Mouse (Mus musculus): Measurements from ENCODE around the gene Immt. TPM values are rescaled to one million over a fixed set of nuclear protein-coding genes. Genes with fewer than 3 reads are reported as not detected.
A peak's percentile ranks its signal among the peaks of the same experiment; 100 is the strongest.

Immt gene
- polyA plus RNA-seq, 1 experiment = 132 TPM

DNA sequence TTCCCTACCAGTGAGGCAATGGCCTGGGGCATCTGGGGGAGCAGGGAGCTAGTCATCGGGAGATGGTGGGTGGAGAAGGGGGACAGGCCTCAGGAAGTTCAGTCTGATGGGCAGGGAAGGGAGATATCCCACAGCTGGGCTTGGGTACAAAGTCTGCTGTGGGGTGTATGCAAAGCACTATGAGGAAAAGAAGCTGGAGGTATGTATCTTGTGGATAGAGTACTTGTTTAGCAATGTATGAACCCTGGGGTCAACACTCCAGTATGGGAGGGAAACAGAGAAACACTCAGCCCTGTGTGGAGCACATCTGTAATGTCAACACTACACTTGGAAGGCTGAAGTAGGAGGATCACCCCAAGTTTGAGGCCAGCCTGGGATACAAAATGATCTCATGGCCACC lies 24.4 kb upstream of the Immt start:
- Histone ChIP-seq H3K27ac (ENCODE audit: insufficient read depth, low read length) (no peak overlapping the region), H3K4me1 (ENCODE audit: control insufficient read depth, insufficient read depth, low read length) (no peaks in the 10 kb centered on the region), H3K4me3 (ENCODE audit: insufficient read depth, low read length) (no peak overlapping the region)
- TF ChIP-seq POLR2A (IDR thresholded peaks at IDR 0.05; ENCODE audit: low read depth, low read length) (no peak), CTCF (IDR thresholded peaks at IDR 0.05; ENCODE audit: borderline replicate concordance, insufficient read depth, low read length) (no peak)

DNA sequence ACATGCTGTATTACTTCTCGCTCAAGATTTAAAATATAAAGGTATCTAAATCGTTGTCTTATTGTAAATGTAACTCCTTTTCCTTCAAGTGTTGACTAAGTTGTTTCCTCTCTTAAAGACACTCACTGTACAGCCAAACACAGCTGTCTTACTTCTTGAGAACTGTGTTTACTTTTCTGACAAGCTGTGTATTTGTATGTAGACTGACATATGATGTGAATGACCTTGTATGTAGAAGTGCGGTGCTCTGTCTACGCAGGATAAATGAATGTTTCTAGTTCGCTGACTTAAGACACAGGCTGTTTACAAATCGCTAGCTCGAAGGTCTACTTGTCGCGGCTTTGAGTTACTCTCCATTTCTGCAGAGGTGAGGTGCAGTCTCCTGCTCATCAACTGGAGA lies 21.2 kb upstream of the Immt start:
- TF ChIP-seq POLR2A (IDR thresholded peaks at IDR 0.05; ENCODE audit: low read depth, low read length) (no peak), CTCF (IDR thresholded peaks at IDR 0.05; ENCODE audit: borderline replicate concordance, insufficient read depth, low read length) (no peak)
- H3K27ac ChIP-seq (ENCODE audit: insufficient read depth, low read length) = no peak overlapping the region
- H3K4me1 ChIP-seq (ENCODE audit: control insufficient read depth, insufficient read depth, low read length) = no peaks in the 10 kb centered on the region
- H3K4me3 ChIP-seq (ENCODE audit: insufficient read depth, low read length) = no peak overlapping the region

DNA sequence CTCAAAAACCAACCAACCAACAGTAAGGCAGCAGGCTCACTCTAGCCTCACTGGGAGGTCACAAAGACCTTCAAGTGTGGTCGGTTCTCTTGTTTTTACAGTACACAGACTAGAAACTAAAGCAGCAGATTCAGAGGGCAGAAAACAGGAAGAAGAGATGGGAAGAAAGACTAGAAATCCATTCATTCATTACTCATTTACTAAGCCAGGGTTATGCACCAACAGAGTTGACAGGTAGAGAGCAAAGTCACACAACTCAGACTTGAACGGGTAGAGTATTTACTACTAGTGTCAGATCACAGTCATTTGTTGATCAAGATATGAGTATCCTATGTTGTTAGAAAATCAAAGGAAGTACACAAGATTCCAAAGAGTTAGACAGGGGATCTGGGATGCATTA lies 18.3 kb upstream of the Immt start:
- TF ChIP-seq POLR2A (IDR thresholded peaks at IDR 0.05; ENCODE audit: low read depth, low read length) (no peak), CTCF (IDR thresholded peaks at IDR 0.05; ENCODE audit: borderline replicate concordance, insufficient read depth, low read length) (no peak)
- Histone ChIP-seq H3K4me1 (ENCODE audit: control insufficient read depth, insufficient read depth, low read length) (no peaks in the 10 kb centered on the region), H3K27ac (ENCODE audit: insufficient read depth, low read length) (no peak overlapping the region), H3K4me3 (ENCODE audit: insufficient read depth, low read length) (no peak overlapping the region)

DNA sequence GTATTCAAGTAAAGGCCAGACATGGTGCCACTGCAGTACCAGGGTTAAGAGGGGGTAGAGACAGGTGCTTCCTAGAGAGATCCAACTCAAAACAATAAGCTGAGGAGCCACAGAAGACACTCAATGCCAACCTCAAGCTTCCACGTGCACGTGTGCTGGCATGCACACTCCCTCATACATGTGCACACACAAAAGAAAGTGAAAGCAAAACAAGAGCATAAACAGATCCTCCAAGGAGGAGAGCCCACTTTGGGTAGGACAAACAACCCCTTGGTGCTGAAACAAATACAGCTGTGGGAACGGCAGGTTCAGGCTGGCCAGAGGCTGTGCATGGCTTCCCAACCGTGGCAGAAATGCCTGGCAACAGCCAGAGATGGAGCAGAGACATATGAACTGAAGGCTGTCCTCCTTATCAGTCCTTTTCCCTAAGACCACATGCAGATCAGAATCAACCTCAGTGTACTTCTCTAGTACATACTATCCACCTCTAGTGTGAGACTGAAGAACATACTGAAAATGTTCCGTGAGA lies 11.3 kb upstream of the Immt start:
- TF ChIP-seq CTCF (IDR thresholded peaks at IDR 0.05; ENCODE audit: borderline replicate concordance, insufficient read depth, low read length) (no peak), POLR2A (IDR thresholded peaks at IDR 0.05; ENCODE audit: low read depth, low read length) (no peak)
- H3K27ac ChIP-seq (ENCODE audit: insufficient read depth, low read length) = no peak overlapping the region
- no peak overlapping the region for H3K4me3 ChIP-seq (ENCODE audit: insufficient read depth, low read length)
- H3K4me1 ChIP-seq (ENCODE audit: control insufficient read depth, insufficient read depth, low read length) = no peaks in the 10 kb centered on the region

DNA sequence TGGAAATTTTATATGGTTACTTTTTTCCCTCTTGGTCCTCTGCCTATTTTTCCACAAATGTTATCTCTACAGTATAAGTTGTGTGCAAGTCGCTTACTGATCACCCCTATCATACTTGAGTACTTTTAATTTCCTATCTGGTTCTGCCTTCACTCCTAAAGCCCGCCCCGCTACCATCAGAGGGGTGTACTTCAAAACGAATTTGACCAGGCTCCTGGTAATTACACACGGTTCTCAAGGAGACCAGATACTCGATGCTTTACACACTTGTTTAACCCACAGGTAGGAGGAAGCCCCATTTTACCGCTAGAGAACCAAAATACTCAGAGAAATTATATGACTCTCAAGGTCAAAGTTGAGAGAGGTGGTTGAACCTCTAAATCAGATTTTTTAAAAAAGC lies 8.0 kb upstream of the Immt start:
- TF ChIP-seq CTCF (IDR thresholded peaks at IDR 0.05; ENCODE audit: borderline replicate concordance, insufficient read depth, low read length) = no peak
- no peak for TF ChIP-seq POLR2A (IDR thresholded peaks at IDR 0.05; ENCODE audit: low read depth, low read length)
- no peak overlapping the region for H3K27ac ChIP-seq (ENCODE audit: insufficient read depth, low read length)

DNA sequence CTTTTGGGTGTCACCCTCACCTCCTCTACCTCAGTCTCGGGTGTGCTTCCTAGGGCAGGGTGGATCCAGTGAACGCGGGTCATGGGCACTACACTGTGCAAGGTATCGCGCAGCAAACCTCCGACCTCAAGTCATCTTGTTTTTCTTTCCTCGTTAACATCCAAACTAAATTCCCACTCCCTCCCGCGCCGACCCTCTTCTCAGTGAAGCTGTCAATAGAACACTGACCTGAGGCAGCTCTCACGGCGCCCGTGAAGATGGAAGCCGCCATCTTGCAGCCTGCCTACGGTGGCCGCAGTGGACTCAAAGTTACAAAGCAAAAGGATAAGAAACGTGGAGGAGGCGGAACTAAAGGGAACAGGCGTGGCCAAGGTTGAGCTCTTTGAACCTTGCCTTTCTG lies 7.6 kb upstream of the Immt start:
- TF ChIP-seq POLR2A (IDR thresholded peaks at IDR 0.05; ENCODE audit: low read depth, low read length) = peak; percentile 96
- no peak for TF ChIP-seq CTCF (IDR thresholded peaks at IDR 0.05; ENCODE audit: borderline replicate concordance, insufficient read depth, low read length)
- Histone ChIP-seq H3K4me3 (ENCODE audit: insufficient read depth, low read length) (peak overlapping the region; percentile 91), H3K27ac (ENCODE audit: insufficient read depth, low read length) (no peak overlapping the region), H3K4me1 (ENCODE audit: control insufficient read depth, insufficient read depth, low read length) (no peaks in the 10 kb centered on the region)

More for the DNA sequence above, 8.0 kb upstream of the Immt start:
- H3K4me1 ChIP-seq (ENCODE audit: control insufficient read depth, insufficient read depth, low read length) = no peaks in the 10 kb centered on the region
- peak overlapping the region; percentile 91 for H3K4me3 ChIP-seq (ENCODE audit: insufficient read depth, low read length)

DNA sequence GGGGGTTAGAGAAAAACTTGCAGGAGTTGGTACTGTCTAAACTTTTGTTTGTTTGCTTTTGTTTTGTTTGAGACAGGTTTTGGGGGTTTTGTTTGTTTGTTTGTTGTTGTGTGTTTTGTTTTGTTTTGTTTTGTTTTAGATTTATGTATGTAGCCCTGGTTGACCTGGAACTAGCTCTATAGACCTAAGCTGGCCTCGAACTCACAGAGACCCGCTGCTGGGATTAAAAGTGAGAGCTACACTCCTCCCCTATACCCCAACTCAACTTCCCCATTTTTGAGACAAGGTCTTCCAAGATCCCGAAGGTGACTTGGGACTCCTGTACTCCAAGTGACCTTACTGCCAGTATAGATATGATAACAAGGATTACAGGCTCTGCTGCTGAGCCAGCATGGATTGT lies 7.2 kb upstream of the Immt start:
- TF ChIP-seq CTCF (IDR thresholded peaks at IDR 0.05; ENCODE audit: borderline replicate concordance, insufficient read depth, low read length) (no peak), POLR2A (IDR thresholded peaks at IDR 0.05; ENCODE audit: low read depth, low read length) (no peak)
- Histone ChIP-seq H3K4me3 (ENCODE audit: insufficient read depth, low read length) (peak overlapping the region; percentile 20; the same call in 1 of the 2 replicates), H3K4me1 (ENCODE audit: control insufficient read depth, insufficient read depth, low read length) (no peaks in the 10 kb centered on the region), H3K27ac (ENCODE audit: insufficient read depth, low read length) (no peak overlapping the region)

DNA sequence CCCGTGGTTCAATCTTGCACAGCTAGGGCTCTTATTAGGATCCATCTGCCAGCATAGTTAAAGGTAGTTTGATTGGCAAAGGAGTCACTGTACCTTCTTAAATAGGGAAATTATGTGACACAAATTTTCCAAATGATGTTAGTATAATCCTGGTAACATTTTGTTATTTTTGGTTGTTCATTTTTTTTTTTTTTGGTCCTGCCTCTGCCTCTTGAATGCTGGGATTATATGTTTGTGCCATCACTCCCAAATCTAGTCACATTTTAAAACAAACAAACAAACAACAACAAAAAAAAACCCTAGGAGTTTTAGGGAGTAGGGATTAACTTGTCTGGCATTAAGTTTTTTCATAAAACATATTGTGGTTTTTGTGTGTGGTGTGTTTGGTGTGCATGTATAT lies 4.3 kb upstream of the Immt start, which contains the start of gene Mrpl35:
TSS of gene Mrpl35 (minus strand) at position 101 of the 400 bp plus-strand sequence.
- Histone ChIP-seq H3K27ac (ENCODE audit: insufficient read depth, low read length) (no peak within 1 kb of the TSS), H3K4me3 (ENCODE audit: insufficient read depth, low read length) (no peak within 1 kb of the TSS), H3K4me1 (ENCODE audit: control insufficient read depth, insufficient read depth, low read length) (no peaks in the 10 kb centered on the region)
- TF ChIP-seq CTCF (IDR thresholded peaks at IDR 0.05; ENCODE audit: borderline replicate concordance, insufficient read depth, low read length) = no peak
- no peak for TF ChIP-seq POLR2A (IDR thresholded peaks at IDR 0.05; ENCODE audit: low read depth, low read length)

DNA sequence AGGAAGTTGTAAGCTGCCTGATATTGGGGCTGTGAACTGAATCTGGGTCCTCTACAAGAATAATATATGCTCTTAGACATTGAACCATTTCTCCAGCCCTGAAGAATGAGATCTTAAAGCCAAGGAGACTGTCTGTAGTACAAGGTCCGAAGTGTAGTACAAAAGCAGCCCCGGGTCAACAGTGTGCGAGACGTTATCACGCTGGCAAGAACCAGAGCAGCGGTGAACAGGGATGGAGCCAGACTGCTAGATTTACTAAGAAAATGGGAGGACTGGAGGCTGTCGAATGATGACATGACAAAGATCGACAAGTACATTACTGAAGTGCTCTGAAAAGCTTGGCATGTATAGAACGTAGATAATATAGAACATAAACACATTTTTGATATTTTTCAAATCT lies 1.4 kb upstream of the Immt start:
- Histone ChIP-seq H3K4me1 (ENCODE audit: control insufficient read depth, insufficient read depth, low read length) (peaks cover 2% of the 10 kb centered on the region; the same call in 1 of the 2 replicates), H3K27ac (ENCODE audit: insufficient read depth, low read length) (no peak overlapping the region), H3K4me3 (ENCODE audit: insufficient read depth, low read length) (no peak overlapping the region)
- TF ChIP-seq CTCF (IDR thresholded peaks at IDR 0.05; ENCODE audit: borderline replicate concordance, insufficient read depth, low read length) (no peak), POLR2A (IDR thresholded peaks at IDR 0.05; ENCODE audit: low read depth, low read length) (no peak)

DNA sequence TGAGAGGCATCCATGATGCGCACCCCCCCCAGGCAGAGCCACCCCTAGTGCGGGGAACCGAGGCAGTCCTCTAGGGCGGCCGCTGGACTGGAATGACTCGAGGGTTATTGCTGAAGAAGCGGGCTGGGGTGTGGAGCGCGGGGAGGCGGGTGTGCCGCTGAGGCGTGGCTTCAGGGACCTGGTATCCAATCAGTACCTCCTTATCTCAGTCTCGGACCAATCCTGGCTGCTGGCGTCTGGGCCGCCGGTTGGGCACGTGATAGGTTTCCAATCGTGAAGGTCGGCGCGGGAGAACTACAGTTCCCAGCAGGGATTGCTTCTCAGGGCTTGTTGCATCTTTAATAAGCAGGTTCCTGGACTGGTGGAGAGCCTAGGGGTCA lies 440 bp downstream of the Immt start:
- Histone ChIP-seq H3K27ac (ENCODE audit: insufficient read depth, low read length) (peak overlapping the region; percentile 91), H3K4me3 (ENCODE audit: insufficient read depth, low read length) (peak overlapping the region; percentile 89), H3K4me1 (ENCODE audit: control insufficient read depth, insufficient read depth, low read length) (peaks cover 2% of the 10 kb centered on the region; the same call in 1 of the 2 replicates)
- TF ChIP-seq CTCF (IDR thresholded peaks at IDR 0.05; ENCODE audit: borderline replicate concordance, insufficient read depth, low read length) (no peak), POLR2A (IDR thresholded peaks at IDR 0.05; ENCODE audit: low read depth, low read length) (no peak; the same call in 1 of the 2 replicates)
